Mouse (Mus musculus): ENCODE measurements at regions not wholly inside any gene's neighbourhood (a gene's known extent, or its start where the extent isn't known, plus 50 kb on each side); places are given as distances from the start of the nearest gene placed in this dataset.
A peak's percentile ranks its signal among the peaks of the same experiment; 100 is the strongest.

DNA sequence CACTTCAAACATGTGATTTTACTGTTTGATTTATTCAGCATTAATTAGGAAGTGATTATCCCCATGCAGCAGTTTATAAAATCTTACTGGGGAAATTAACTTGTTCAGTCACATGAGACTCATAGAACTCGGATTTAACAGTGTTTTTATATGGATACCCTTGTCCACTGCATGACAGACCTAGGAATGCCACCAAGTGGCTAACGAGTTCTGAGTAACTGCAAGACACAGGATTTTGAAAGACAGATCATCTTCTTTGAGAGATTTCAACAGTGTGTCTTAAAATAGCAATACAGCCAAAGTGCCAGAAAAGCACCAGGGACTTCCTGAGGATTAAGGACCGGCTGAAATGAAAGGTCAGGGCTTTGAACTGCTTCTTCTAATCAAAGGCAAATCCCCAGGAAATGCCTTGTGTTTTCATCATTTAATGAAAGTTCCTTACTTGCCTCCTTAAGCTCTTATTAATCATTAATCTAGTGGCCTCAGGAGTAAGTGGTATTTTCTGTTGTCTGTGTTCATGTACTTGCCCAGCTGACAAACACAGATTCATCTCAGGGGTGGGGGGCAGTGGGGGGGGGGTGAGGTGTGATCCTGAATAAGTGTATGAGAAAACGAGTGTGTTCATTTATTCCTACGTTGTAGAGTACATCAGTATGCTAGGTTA, 193.4 kb downstream of the Gm13691 start:
- no peak for DNase-seq

DNA sequence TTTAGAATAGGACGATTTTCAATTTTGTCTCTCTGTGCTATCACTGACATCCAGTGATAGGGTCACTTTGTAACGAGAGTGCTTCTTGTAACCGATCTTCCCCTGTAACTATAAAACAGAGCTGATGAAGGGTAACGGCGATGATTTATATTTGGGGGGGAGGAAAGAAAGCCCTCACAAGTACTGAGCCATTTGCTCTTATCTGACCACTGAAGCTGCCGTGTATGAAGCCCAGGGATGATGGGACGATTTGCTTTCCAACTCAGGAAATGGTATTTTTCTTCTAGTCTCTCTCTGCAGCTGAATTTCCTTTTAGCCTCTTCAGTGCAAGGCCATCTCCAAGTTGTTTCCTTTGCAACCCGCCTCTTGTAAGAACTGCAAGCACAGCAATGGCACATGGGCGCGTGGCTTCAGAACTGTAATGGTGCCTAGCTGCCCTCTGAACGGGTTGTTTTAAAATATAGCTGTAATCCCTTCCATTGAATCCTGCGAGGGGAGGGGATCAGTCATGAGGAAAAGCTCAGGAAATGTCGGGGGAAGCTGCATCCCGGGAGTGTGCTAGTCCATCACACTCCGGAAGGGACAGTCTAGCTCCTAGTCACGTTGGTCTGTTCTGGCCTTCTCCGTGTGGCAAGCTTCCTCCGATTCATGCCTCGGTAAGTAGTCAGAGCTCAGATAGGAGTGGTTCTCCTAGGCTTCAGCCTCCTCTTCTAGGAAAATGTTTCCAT, 194.1 kb downstream of the Gm13691 start:
- no peak for DNase-seq

DNA sequence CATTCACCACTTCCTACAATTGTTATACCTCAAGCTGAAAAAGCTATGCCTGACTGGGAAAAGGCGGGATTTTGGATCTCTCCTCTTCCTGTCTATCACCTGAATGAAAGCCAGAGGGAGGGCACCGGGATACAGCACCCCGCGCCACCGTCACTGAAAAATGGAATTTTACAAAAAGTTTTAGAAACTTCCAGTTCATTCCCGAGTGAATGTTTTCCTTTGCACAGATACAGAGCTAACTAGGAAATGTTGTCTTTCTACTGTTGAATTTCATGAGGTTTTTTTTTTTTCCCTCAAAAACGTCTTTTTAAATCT, 194.6 kb downstream of the Gm13691 start:
- DNase-seq: no peak

DNA sequence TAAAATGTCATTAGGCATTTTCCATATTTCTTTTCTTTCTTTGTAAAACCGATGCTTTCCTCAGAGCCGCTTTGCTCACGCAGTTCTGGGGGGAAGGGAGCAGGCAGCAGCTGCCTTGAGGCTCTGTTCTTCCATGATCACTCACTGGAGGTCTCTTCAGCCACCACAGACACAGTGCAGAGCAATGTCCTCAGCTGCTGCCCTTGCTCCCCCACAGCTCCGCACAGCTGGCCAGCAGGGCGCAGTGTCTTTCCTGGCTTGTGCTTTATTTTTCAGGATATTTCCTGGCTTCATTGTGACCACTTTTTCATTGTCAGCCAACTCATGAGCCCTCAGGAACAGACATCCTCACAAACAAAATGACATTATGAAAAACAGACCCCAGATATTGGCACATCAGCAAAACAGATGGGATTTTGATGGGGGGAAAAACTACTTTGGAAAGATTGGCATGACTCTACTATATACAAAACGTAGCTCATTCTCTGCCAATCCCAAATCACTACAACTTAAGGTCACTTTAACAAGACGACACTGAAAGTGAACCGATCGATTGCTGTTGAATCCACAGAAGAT, 195.9 kb downstream of the Gm13691 start:
- DNase-seq: peak; percentile 45

DNA sequence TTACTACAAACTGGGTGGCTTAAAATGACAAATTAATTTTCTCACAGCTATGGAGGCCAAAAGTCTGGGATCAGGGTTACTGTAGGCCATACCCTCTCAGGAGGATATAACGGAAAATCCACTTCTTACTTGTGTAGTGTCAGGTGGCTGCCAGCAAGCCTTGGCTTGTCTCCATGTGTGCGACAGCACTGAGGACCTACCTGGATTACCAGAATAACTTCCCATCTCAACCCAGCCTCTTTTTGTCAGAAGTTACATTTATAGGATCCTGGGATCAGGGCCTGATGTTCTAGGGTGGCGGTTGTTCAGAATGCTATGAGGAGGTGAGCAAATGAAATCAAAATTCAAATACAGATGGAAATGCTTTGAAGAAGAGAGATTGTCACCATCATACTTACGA, 197.1 kb downstream of the Gm13691 start:
- no peak for DNase-seq

DNA sequence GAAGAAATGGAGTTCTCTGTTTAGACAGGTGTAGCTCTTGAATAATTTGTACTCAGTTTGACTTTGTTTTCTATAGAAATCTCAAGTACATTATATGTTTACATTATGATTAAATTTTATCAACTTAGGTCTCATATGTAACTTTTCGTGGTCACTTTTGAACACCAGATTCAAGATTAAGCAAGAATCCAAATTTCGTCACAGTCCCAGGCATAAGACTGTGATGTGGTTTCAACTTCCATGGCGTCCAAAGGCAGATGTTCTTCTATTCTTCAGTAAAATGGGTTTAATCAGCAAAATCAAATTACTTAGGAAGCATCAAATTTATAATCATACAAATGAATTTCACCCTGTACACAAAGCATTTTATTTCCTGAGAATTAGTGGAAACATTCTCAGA, 198.9 kb downstream of the Gm13691 start:
- DNase-seq: no peak

DNA sequence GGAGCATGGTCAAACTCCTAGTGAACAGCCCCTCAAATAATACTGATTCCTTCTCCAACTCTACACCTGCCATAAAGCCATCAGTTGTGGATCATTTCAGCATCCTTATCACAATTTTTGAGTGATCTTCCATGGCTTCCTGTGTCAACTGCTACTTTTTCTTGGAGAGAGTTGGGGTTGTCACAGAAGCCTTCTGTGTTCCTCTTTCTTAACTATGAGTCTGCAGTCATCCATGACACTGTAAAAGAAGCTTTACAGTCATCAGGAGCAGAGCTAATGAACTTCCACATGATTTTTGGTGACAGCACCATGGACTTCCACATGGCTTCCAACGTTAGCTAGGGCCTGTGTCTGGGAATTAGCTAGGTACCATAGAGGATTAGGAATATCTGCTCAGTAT, 208.1 kb downstream of the Calcrl start:
- no peak for DNase-seq

DNA sequence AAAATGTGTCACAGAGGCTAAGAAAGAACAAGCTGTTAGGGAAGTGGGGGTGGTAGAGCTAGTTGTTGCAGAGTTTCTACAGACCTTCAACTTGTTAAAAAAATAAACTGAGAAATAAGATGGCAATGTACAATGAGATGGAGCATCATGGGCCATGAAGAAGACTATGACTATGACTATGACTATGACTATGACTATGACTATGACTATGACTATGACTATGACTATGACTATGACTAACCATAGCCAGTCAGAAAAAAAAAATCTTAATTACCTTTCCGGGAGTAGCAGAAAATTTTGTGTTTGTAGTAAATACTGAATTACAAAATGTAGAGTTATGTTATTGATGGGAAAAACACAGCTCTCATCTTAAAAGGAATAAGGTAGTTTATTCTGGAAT, 203.2 kb downstream of the Calcrl start:
- DNase-seq: no peak

DNA sequence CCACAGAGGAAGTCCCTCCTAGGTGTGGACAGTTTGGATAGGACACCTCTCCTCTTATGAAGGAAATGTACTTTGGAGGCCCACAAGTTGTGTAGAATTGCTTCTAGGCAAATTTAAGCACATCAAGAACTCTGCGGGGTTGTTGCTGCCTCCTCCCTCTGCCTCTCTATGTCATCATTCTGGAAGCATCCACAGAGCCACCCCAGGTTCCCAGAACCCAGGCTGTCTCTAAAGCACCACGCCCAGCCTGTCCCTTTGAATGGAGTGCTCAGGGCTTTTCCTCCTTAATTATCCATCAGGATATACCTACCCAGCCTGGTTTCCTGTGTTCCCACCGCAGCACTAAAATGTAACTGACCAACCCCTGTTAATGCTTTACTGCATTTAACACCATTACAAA, 195.4 kb downstream of the Calcrl start:
- peak; percentile 15 for DNase-seq

DNA sequence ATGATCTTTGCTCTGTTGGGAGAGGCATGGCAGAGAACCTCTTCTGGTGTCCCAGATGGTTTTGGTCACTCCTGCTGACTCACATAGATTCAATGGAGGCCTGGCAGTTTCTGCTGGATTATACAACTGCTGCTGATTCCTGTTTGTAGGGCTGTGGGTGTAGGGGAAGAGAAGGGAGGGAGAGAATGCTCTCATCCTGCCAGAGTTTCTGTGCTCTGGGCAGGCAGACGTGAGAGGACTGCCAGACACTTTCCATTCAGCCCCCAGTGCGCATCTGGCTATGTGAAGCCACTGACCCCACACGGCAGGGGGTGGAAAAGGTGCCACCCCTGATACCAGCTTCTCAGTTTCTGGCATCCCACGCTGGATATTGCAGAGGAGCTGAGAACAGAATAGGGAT, 189.6 kb downstream of the Calcrl start:
- no peak for DNase-seq

DNA sequence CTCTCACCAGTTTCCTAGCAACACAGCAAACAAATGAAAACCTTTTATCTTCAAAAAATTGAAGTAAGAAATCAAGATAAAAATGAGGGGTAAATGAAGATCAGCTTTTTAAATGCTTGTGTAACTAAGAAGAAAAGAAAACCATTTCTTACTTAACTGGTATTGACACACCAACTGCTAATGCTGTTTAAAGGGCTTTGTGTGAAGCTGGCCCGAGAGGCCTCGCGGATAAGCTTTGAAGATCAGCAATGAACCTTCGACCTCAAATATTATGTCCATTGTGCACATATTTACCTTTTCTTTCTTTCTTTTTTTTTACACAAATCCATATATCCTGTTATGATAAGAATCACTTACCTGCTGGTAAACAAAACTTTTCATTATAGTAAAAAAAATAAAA, 184.0 kb downstream of the Calcrl start:
- no peak for DNase-seq

DNA sequence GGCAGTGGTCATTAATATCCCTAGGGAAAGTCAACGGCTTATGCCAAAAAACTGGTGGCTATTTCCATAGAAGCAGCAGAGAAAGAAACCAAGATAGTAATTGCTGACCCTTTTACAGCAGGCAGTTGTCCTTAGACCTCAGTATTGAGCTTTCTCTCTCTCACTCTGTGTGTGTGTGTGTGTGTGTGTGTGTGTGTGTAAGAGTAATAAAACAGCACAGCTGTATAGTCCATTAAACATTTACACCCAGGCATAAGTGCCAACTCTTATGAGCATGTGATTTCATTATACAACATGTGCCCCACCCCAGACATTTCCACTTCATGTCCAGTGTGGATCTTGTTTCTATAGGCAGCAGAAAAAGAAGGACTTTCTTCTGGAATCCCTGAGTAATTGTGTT, 183.2 kb downstream of the Calcrl start:
- DNase-seq: no peak

DNA sequence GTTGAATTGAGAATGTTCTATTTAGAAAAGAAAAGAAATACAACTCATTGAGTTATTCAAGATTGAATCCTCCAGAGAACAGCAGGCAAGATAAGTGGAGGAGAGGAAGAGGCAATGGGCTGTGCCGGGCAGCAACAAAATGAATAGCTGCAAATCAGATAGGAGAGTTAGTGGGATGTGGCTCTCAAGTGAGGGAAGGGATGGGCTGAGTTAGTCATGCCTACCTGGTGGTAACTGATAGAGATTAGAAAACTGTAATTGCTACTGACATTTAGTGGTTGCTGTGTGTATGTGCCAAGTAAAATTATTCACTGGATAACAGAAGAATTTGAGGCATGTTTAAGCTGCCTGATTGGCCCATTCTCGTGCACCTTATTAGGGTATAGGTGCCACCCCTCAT, 179.3 kb downstream of the Calcrl start:
- DNase-seq: no peak

DNA sequence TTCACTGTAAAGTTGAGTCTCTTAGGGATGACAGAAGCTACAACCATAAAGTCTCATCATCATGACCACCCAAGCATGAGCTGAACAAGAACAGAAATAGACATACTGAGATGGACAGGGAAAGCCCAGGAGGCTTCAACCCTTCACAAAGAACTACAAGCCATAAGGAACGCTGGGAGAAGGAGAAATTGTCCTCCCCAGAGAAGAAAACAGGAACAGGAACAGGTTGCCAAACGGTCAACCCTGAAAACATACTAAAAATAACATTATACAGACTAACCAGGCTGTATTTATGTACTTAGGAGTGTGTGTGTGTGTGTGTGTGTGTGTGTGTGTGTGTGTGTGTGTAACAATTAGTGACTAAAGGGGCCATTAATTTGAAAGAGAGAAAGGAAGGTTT, 178.6 kb downstream of the Calcrl start:
- no peak for DNase-seq

DNA sequence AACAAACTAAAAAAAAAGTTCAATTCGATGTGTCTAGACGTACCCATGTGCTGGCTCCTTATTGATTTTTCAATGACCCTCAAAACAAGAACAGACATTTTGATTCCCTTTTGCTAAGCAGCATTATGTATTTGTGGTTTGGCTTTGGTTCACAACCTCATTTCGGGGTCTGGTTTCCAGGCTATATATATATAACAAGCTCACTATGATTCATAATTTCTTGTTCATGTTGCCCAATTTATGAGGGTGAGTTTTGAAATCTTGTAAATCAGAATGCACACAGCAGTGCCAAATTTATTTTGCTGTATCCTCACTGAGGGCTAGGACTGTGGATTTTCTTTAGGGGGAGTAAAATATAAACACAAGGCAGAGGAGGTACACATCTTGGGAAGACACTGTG, 177.0 kb downstream of the Calcrl start:
- DNase-seq: no peak

DNA sequence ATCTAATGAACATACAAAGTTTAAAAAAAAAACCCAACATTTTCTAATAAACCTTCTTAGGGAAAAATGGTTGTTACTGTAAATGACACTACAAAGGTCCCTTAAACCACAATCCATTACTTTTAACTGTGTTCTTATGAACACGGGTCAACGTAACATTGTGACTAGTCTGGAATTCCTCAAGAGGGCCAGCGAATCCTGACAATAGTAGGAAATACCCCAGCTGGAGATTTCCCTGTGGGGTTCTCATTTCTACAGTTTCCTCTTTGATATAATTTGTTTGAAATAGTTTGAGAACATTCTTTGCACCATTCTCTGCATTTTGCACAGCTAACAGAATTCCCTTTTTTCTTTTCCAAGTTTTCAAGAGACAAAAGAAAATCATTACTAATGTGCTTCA, 175.3 kb downstream of the Calcrl start:
- DNase-seq: no peak

DNA sequence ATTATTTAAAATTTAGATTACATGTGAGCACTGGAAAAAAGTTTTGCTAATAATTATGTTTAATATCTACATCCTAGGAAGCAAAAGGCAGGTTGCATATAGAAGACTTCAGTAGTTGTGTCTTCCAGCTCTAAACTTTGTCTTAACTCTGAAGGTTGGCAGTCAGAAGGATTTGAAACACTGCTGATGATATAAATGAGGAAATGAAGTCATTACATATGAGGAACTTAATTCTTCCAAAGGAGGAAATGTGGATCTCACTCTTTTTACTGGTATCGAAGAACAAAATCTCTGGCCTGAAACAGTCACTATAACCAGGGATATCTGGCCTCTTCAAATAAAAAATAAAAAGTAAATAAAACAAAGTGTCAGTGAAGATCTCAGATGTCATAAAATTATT, 173.1 kb downstream of the Calcrl start:
- DNase-seq: no peak

DNA sequence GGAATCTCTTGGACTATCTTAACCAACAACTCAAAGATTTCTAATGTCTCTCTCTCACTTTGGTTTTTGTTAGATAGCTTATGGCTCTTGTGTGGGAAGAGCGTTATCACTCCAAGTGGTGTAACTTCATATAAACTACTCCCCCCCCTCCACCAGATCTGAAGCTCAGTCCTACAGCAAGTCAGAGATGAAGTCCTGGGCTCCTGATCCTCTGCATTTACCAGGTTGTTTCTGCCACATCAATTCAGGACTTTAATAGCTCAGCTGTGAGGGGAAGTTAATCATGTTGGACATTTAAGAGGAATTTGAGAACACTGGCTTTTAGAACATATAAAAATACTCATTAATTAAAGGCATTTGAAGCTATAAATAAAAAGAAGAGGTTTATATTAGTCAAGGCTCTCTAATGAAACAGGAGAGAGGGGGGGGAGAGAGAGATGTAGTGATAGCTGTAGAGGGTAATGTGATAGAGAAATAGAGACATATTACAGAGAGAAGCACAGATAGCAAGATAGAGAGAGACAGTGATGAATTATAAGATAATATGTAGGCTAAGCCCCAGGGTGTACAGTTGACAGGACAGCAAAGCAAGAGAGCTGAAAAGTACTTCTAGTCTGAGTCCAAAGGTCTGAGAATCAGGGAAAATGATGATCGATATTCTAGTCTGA, 166.7 kb downstream of the Calcrl start:
- no peak for DNase-seq

DNA sequence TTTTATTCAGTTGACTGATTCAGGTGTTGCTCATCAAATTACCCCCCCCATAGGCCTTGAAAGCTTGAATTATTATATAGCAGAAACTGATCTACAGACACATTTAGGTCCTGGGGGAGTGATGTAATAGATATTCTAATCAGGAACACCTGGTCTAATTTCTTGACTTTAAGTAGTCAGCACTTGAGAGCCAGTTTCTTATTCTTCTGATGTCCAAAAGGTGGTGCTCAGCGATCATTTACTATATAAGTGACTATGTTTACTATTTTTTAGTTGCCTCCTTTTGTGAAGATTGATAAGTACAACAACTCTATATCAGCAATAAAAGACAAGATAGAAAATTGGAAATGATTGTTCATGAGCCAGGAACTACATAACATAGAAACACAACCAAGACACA, 166.0 kb downstream of the Calcrl start:
- no peak for DNase-seq

DNA sequence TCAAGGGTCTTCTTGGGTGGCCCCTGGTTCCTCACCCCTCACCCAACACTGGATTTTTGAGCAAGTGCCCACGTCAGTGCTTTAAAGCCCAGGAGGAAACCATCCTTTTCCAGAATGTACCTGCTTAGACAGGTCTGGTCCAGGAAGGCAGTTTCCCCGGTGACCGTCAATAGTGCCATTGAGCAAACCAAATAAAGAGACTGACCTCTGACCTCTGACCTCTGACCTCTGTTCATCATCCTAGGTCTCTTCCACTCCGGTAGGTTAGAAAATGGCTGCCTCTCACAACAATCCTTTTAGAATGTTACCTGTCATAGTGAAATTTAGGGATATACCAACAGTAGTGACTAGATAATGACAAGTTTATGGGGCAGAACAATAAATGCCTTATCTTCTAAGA, 164.5 kb downstream of the Calcrl start:
- DNase-seq: no peak

DNA sequence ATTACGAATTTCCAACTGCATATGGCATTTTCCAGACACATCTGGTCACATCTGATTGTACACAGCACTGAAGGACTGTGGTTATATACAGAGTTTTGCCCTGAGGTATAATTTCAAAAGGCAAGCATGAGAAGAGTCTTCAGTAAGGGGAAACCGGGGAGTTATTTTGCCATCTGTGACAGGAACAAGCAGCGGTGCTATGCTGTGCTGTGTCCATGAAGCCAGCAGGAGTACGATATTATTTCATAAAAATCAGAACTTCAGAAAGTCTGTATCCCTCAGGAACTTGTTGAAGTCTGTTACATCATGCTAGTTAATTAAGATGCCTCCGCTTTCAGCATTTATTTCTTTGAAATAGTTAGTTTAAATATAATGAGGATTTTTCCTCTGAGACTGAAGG, 163.7 kb downstream of the Calcrl start:
- DNase-seq: no peak

DNA sequence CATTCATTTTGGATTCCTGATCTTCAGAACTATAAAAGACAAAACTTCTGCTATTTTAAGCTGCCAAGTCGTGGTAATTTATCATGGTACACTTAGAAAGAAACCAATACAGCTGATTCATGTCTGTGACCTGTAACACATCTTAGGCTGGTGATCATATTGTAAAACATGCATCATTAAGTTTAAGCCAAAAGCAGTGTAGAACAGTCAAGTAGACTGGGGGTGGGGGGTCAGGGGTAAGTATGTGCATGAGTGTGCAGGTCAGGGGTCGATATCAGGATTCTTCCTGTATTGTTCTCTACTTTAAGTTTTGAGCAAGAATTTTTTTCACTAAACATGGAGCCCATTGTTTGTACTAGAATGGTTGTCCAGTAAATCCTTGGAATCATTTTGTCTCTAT, 160.7 kb downstream of the Calcrl start:
- DNase-seq: no peak

DNA sequence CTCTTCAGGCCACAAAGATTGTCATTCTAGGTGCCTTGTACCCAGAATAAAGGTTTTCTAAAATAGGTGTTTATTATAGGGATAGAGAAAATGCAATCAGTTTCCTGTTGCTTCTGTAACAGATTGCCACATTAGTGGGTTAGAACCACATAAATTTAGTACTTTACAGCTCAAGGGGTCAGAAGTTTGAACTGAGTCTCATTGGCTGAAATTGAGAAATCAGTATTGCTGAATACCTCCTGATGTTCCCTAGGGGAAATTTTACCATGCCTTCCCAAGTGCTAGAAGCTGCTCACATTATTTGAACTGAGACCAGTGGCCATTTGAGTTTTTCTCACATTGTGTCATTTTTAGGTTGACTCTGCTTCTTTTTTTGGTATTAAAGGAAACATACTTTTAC, 160.2 kb downstream of the Calcrl start:
- no peak for DNase-seq

DNA sequence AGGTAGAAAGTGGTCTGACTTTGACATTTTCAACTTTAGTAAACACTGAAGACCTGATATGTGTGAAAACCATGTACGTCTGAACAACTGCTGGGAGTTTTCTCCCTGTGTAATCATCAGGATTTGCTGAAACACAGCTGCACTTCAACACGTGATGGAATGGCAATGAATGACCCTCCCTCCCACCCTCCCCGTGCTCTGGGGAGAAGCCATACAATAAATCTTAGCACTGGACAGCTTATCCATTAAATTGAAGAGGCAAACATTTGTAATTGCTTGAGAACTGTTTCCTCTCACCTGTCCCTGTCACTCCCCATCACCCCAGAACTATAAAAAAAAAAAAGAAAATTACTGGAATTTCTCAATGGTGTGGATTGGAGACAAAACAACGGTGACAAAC, 159.1 kb downstream of the Calcrl start:
- no peak for DNase-seq

Data from gastrocnemius, postnatal 25 days (tissue).